Mouse (Mus musculus) heart, adult 2 months (tissue): ENCODE measurements around the gene Rbfox3. TPM values are rescaled to one million over a fixed set of nuclear protein-coding genes. Genes with fewer than 3 reads are reported as not detected.

Source experiments
- DNase-seq, 2 experiments: peaks; one replicate each; pipeline ENCODE4 v3.0.0; 2021
- H3K27ac ChIP-seq: fragments of 200-600 bp; 2 replicates; pipeline ENCODE4 v1.8.1; 2022
- H3K27me3 ChIP-seq: fragments of 200-500 bp; 2 replicates; pipeline ENCODE4 v1.6.1; 2012; ENCODE audit warnings: mild to moderate bottlenecking, low read length, inconsistent platforms, mixed read lengths; ENCODE audit not compliant: control insufficient read depth, insufficient read depth
- H3K36me3 ChIP-seq: fragments of 200-500 bp; 2 replicates; pipeline ENCODE4 v1.6.1; 2012; ENCODE audit warnings: low read length, inconsistent platforms; ENCODE audit not compliant: control insufficient read depth, insufficient read depth
- H3K4me1 ChIP-seq: fragments of 200-500 bp; 2 replicates; pipeline ENCODE4 v1.6.1; 2011; ENCODE audit warnings: low read length; ENCODE audit not compliant: control insufficient read depth, insufficient read depth
- H3K4me3 ChIP-seq: fragments of 200-600 bp; 2 replicates; pipeline ENCODE4 v1.8.1; 2022
- H3K79me2 ChIP-seq: fragments of 200-500 bp; replicated peaks from 2 replicates; pipeline ENCODE4 v1.6.1; 2012; ENCODE audit warnings: mild to moderate bottlenecking, inconsistent platforms, low read length, moderate library complexity, mixed read lengths; ENCODE audit not compliant: control insufficient read depth, insufficient read depth
- H3K9ac ChIP-seq: fragments of 200-500 bp; 2 replicates; pipeline ENCODE4 v1.6.1; 2012; ENCODE audit warnings: low read depth, mild to moderate bottlenecking, control low read depth, inconsistent platforms, low read length, mixed read lengths
- CTCF ChIP-seq: fragments of 200-600 bp; IDR thresholded peaks from 2 replicates; pipeline ENCODE4 v1.8.1; 2022; ENCODE audit warnings: antibody characterized with exemption, mild to moderate bottlenecking, moderate library complexity
- EP300 ChIP-seq: fragments of 200-500 bp; IDR thresholded peaks from 2 replicates; pipeline ENCODE4 v1.6.1; 2011; ENCODE audit warnings: low read depth, low read length, control low read depth; ENCODE audit not compliant: insufficient read depth
- POLR2A ChIP-seq: fragments of 200-500 bp; IDR thresholded peaks from 2 replicates; pipeline ENCODE4 v1.6.1; 2011; ENCODE audit warnings: mild to moderate bottlenecking, low read depth, low read length, control low read depth; ENCODE audit not compliant: insufficient read depth
- WGBS: fragments of 180-500 bp; shearing (Covaris S2); methylation state at CpG from one replicate; pipeline ENCODE4 v1.1.7; 2018; 5-methylcytosine and 5-hydroxymethylcytosine counted together
- intact Hi-C: fragments of 180-260 bp; cut with DNase I; formaldehyde crosslinking; loops from one replicate; pipeline ENCODE4 v1.15.1; 2025
- polyA plus RNA-seq: library from polyadenylated mRNA; depleted of rRNA; stranded (reverse); fragments of >200 nt; gene quantifications from 2 replicates; pipeline ENCODE4 v1.2.3, GENCODE M21; 2012
- total RNA-seq, 2 experiments: library from RNA; stranded (reverse); gene quantifications; 2 replicates each; pipeline ENCODE4 v1.2.3; 2021

The Rbfox3 gene
- total and polyA plus RNA-seq, 3 experiments: 0.16 to 0.23 TPM; not detected in 1

- no peaks in the 10 kb centered on the region for H3K79me2 ChIP-seq
- TF ChIP-seq EP300 (no peak), CTCF (no peak), POLR2A (no peak)
- no peak overlapping the region for H3K4me3 ChIP-seq
- H3K4me1 ChIP-seq: no peaks in the 10 kb centered on the region
- WGBS: 35% methylated on average over 12 of the region's 12 CpGs
- no peak for DNase-seq
- intact Hi-C loops: no loop called here
- H3K27ac ChIP-seq: no peak overlapping the region
- no peaks in the 10 kb centered on the region for H3K27me3 ChIP-seq
- no peaks in the 10 kb centered on the region for H3K36me3 ChIP-seq
- no peak overlapping the region for H3K9ac ChIP-seq
These were observed 138.3 kb downstream of the Rbfox3 start for GRCm38 (mm10) chr11:118773076-118773583.

GRCm38 (mm10) chr11:118771358-118771757 is 140.0 kb downstream of the Rbfox3 start:
- H3K27ac ChIP-seq: no peak overlapping the region
- H3K36me3 ChIP-seq: no peaks in the 10 kb centered on the region
- no peak overlapping the region for H3K9ac ChIP-seq
- 75% methylated on average over 4 of the region's 4 CpGs for WGBS
- DNase-seq: no peak
- no peaks in the 10 kb centered on the region for H3K79me2 ChIP-seq
- no peaks in the 10 kb centered on the region; the same call in 1 of the 2 replicates for H3K27me3 ChIP-seq
- intact Hi-C loops: no loop called here
- no peaks in the 10 kb centered on the region for H3K4me1 ChIP-seq
- no peak overlapping the region for H3K4me3 ChIP-seq
- TF ChIP-seq POLR2A: no peak

DNA sequence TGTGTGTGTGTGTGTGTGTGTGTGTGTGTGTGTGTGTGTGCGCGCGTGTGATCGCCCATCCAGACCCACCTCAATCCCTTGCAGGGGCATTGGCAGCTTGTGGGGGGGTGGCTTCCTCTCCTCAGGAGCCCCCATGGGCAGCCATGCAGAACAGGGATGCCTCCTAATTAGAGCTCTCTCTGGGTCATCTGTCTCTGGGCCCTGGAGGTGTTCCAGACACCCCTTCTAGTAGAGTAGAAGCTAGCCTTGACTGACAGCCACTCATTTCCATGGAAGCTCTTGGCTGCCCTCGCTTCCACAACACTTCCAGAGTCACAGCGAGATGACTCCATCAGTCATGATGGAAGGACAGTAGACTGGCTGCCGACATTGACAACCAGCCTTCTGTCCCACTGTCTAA is 140.6 kb downstream of the Rbfox3 start:
- H3K4me3 ChIP-seq: no peak overlapping the region
- WGBS: 90% methylated on average over 7 of the region's 7 CpGs
- H3K4me1 ChIP-seq: no peaks in the 10 kb centered on the region
- H3K36me3 ChIP-seq: no peaks in the 10 kb centered on the region
- H3K27me3 ChIP-seq: no peaks in the 10 kb centered on the region; the same call in 1 of the 2 replicates
- H3K27ac ChIP-seq: no peak overlapping the region
- no peak for TF ChIP-seq POLR2A
- TF ChIP-seq CTCF: no peak
- TF ChIP-seq EP300: no peak
- no peak overlapping the region for H3K9ac ChIP-seq
- H3K79me2 ChIP-seq: no peaks in the 10 kb centered on the region
- intact Hi-C loops: no loop called here
- no peak for DNase-seq

- WGBS: 66% methylated on average over 2 of the region's 2 CpGs
- Histone ChIP-seq H3K4me3 (no peak overlapping the region), H3K4me1 (no peaks in the 10 kb centered on the region), H3K9ac (no peak overlapping the region), H3K27ac (no peak overlapping the region), H3K36me3 (no peaks in the 10 kb centered on the region), H3K27me3 (no peaks in the 10 kb centered on the region; the same call in 1 of the 2 replicates), H3K79me2 (no peaks in the 10 kb centered on the region)
- DNase-seq: no peak
- intact Hi-C loops: no loop called here
- TF ChIP-seq POLR2A (no peak), EP300 (no peak), CTCF (no peak)
These were observed 141.9 kb downstream of the Rbfox3 start for GRCm38 (mm10) chr11:118769542-118769941.

GRCm38 (mm10) chr11:118768441-118768840 is 143.0 kb downstream of the Rbfox3 start:
- TF ChIP-seq EP300: no peak
- no peak for TF ChIP-seq CTCF
- no peak for TF ChIP-seq POLR2A
- Histone ChIP-seq H3K9ac (no peak overlapping the region), H3K27ac (no peak overlapping the region), H3K4me3 (no peak overlapping the region), H3K4me1 (no peaks in the 10 kb centered on the region), H3K79me2 (no peaks in the 10 kb centered on the region), H3K27me3 (no peaks in the 10 kb centered on the region; the same call in 1 of the 2 replicates), H3K36me3 (no peaks in the 10 kb centered on the region)
- DNase-seq: no peak
- intact Hi-C loops: no loop called here
- WGBS: 57% methylated on average over 3 of the region's 3 CpGs

GRCm38 (mm10) chr11:118767411-118767810 is 144.0 kb downstream of the Rbfox3 start:
- Histone ChIP-seq H3K27ac (no peak overlapping the region), H3K36me3 (no peaks in the 10 kb centered on the region), H3K27me3 (no peaks in the 10 kb centered on the region; the same call in 1 of the 2 replicates), H3K4me1 (no peaks in the 10 kb centered on the region), H3K79me2 (no peaks in the 10 kb centered on the region), H3K4me3 (no peak overlapping the region), H3K9ac (no peak overlapping the region)
- intact Hi-C loops: no loop called here
- DNase-seq: no peak
- TF ChIP-seq POLR2A: no peak
- TF ChIP-seq CTCF: no peak
- no peak for TF ChIP-seq EP300
- 69% methylated on average over 4 of the region's 4 CpGs for WGBS
